Mouse (Mus musculus) lung, postnatal 4 days (tissue): ENCODE data around the gene Card10.

Source experiments
- DNase-seq, 2 experiments: peaks; one replicate each; pipeline ENCODE4 v3.0.0; 2021

The Card10 gene

DNA sequence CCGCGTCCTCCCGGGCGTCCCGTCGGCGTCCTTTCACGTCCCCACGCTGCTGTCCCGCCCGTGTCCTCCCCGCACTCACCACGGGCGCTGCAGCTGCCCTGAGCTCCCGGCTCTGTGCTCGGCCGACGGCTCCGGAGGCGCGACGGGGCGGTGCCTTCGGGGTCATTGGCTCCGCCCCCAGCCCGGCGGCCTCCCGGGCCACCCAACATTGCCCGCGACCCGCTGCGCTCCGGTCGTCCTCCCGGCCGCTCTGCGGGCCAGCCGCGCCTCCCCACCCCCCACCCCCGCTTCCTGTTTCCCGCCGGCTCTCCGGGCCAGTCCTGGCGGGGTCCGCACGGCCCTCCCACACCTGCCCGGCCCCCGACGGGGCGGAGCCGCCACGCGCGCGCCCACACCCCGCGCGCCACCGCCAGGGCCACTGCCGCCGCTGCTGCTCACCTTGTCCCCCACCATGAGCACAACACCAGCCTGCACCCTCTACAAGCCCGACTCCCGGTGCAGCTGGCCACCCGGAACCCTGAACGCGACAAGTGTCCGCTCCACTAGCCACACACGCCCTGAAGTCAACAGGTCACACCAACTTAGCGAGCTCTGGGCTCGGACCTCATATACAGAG, at the start of gene Card10:
TSS of gene Card10 (minus strand) at position 267 of the 616 bp plus-strand sequence.
- DNase-seq = peak; percentile 77 to 84

DNA sequence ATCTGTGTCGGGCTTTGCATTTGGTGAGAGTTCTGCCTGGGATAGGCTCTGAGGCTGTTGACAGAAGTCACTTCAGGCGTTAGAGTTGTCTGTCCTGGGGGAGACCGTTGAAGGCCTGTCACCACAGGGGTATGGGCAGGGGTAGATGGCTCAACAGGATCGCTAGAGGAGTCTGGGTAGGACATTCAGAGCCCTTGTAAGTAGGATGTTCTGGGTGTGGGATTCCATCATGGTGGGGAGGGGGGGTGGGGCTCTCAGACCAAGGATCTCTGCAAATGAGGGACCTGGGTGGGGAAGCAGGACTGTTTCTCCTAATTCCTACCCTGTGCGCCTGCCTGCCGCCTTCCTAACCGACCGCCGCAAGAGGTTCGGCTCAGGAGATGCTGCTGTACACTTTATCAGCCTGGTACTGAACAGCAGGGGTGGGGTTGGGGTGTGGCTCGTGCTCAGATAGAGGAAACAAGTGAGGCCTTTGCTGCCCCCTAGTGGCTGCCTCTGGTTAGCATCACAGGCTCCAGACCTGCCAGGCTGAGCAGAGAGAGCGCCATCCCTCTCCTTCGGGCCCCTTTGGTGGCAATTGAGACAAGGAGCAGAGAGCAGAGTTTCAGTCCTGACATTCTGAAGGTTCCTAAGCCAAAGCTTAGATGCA, 48.8 kb upstream of the Card10 start:
- peak; percentile 90 to 94 for DNase-seq

DNA sequence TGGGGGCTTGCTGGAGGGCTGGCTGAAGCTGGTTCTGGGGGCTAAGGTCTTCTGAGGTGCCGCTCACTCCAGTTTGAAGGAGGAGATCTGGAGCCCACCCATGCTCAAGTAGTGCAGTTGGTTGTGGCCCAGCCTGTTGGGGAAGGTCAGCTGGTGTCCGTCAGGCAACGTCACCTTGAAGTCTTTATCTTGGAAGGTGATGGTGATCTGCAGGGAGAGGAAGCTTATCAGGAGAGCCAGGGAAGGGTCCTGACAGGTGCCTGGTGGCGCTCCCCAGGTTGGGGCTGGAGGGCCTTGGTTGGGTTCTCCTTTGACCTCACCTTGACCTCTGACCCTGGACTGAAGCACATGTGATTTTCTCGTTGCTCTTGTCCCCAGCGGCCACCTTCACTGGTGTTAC, 48.1 kb upstream of the Card10 start:
- DNase-seq = no peak

DNA sequence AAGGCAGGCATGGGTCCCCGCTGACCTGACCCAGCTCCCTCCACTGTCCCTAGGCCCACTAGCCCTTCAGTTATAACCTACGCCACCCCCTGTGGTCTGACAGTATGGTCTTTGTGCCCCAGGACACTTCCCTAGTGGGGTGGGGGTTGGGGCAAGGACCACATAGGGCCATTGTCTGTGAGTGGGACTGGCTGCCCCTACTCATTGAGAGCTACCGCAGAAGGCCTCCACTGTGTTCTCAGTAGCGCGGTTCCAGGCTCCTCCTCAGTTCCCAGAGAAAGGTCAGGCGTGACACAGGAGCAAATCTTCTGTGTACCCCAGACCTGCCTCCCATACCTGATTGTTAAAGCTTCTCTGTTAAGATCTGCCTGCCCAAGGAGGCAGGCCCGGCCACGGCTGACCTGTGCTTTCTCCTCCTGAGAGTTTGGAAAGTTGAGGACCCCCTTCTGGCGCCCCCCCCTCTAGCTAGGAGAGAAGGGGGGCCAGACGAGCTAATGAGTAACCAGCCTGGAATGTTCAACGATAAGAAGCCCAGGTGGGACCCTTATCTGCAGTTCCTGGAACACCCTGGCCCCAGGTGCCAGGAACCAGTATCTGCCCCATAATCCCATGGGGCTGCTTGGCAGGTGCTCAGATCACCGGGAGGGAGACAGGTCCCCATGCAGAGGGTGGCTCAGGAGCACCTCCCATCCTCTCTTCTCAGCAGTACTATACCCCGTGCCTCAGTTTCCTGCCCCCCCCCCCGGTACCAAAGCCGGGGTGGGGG, 47.4 kb upstream of the Card10 start:
- DNase-seq = peak in 1 of 2 experiments; percentile 57

DNA sequence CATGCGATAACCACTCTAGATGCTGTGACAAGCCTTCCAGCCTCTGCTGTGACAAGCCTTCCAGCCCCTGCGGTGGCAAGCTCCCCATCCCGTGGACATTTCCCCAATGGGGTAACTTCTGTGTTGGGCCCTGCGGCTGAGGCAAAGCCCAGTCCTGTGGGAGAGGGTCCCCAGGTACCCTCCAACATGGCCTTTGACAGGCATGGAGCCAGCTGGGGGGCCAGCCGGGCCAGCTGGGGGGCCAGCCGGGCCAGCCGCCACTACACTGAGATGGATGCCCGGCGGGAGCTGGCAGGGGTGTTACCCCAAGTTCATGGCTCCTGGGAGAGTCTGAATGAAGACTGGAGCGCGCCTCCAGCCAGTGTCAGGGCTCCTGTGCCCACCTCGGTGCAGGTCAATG, 46.6 kb upstream of the Card10 start:
- no peak for DNase-seq

DNA sequence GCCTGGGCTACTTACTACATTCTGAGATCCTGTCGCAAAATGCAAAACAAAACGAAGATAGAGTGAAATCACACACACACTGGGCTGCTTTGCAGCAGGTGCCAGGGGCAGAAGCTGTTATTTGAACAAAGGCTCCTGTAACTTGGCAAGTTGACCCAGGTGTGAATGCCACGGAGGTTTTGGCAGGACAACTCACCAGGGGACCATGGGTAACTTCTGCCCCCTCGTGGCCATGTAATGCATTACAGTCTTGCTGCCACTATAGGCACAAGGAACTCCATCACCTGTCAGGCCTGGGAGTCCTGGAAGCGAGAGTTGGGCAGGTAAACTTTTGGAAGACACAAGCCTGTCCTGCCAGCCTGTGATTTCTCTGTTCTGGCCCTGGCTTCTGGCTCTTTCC, 45.6 kb upstream of the Card10 start:
- DNase-seq = peak; percentile 84 to 90

DNA sequence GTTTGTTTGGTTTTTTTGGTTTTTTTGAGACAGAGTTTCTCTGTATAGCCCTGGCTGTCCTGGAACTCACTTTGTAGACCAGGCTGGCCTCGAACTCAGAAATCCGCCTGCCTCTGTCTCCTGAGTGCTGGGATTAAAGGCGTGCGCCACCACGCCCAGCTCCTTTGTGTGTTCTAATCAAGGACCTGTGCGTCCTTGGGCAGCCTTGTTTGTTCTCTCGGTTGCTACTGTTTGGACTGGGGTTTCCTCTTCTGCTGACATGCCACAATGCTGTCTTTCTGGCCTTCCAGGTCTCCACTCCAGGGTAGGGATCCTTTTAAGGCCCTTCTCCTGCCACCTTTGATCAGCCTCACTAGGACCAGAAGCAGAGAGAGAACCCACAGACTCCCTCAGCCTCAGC, 44.0 kb upstream of the Card10 start:
- peak in 1 of 2 experiments; percentile 54 for DNase-seq

DNA sequence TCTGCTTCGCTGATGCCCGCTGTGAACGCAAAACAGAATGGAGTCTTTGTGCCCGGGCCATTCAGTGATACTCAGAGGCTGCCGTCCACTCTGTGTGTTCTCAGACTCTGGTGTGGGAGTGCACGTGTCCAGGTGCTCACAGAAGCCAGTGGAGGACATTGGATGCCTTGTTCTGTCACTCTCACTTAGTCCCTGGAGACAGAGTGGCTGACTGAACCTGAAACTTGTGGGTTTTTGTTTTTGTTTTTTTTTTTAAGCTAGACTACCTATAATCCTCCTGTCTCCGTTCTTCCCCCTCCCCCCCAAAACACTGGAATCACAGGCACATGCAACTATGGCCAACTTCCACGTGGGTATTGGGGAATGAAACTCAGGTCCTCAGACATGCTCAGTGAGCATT, 43.5 kb upstream of the Card10 start:
- DNase-seq = no peak

DNA sequence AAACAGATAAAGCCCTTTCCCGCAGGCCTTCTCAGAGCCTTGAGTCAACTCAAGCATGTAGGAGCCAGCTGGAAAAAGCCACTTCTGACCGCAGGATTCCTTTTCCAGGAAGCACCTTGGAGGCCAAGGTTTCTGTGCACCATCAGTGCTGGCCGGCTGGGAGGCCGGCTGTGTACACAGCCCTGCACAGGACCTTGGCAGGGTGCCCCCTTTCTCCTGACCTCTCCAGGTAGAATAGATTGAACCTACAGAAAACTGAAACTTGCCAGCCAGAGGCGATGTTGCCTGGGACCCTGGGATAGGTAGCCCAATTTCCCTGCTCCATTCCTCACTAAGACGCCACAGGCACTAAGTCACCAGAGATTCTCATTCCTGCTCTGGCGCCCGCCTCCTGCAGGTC, 43.0 kb upstream of the Card10 start:
- DNase-seq = peak in 1 of 2 experiments; percentile 71

DNA sequence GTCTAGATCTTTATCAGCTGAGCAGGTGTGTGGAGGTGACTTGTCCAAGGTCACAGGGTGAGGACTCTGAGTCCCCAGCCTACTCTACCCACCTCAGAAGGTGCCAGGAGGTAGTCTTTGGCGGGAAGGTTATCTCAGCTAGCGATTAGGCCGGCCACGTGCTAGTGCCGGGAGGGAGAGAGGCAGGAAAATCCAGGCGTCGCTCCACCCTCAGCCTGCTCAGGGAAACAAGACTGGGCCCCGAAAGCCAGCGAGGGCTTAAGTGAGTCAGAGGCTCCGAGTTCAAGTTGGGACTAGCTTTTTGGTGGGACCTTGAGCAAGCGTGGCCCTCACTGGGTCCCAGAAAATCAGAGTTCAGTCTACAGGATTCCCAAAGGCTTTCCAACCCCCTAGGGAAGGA, 42.5 kb upstream of the Card10 start:
- DNase-seq = peak in 1 of 2 experiments; percentile 46

DNA sequence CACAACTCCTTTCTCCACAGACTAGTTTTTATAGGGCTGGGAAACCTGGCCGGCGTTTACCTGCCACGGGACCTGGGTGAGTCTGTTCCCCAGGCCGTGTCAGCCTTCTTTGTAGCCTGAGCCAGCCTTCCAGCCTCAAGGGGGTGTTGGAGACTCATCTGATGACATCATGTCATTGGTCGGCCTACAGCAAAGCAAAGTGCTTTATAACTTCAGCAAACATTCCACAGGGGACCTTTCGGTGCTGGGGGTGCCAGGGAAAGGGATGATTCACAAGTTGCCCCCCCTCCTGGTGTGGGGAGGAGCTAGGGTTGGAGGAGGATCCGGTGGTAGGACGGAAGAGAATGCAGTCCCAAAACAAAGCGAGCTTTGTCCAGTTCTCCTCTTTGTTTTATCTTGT, 41.9 kb upstream of the Card10 start:
- DNase-seq = peak; percentile 85 to 88

DNA sequence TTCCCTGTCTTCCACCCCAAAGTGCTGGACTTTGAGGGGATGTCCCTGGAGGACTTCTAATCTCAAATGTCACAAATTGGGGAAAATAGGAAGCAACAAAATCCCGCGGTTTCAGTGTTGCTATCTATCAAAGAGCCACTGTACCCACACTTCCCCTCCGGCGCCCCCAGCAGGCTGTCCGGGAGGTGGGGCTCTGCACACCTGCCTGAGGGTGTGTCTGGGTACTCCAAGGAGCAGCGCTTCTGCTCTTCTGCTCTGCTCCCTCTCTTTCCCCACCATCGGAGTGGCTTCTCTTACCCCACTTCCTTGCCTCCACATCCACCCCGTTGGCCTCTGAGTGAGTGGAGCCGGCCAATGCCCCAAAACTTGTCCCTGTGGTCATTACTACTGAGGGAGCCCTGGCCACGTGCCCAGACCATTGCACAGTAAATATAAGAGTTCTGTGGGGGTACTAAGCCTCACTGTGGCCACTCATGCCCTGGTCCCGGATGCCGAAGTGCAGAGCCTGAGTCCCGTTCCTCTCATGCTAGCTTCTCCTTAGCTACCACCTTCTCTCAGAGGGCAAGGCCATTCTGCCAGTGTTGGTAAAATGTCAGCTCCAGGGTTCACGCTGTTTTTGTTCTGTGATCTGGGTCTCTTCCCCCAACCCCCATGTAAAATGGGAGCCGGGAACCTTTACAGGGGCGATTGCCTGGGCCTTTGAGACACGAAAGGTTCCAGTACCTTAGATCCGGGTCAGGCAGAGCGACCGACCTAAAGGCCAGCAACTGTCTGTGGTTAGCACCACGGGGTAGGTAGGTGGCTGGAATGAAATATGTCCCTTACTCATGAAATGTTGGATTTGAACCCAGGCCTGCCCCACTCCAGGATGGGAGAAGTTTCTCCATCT, 41.0 kb upstream of the Card10 start:
- peak; percentile 67 to 75 for DNase-seq

DNA sequence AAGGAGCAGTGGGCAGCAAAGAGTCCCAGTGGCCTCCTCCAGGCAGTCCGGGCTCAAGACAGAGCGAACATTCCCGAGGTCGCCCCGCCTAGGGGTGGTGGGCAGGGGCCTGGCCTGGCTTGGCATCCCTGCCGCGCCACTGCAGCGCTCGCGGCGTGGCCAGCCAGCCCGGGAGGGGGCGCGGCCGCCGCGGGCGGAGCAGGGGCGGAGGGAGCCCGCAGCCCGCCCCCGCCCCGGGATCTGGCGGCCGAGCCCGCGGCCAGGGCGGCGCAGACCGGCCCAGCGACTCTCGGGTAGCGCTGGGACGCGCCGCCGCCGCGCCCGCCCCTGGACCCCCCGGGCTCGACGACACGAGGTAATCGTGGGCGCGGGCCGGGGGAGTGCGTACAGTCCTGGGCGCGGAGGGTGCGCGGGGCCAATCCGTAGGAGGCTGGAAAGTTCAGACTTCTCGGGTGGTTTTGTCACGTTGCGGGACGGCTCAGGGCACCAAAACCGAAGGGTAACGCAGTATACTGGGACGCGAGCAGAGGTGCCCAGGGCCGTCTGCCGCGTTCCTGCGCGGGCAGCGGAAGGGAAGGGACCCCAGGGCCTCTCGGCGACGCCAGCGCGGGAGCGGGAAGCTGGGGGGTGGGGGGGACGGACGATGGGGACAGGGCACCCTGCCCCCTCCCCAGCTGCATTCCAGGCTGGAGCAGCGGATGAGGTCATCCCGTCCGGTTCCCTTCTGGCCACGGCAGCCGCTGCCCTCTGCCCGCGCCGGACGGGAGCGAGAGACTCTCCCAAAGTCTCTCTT, 39.7 kb upstream of the Card10 start, which contains the start of gene Cdc42ep1:
TSS of gene Cdc42ep1 (plus strand) at position 254 of the 793 bp plus-strand sequence.
- peak; percentile 86 to 95 for DNase-seq

DNA sequence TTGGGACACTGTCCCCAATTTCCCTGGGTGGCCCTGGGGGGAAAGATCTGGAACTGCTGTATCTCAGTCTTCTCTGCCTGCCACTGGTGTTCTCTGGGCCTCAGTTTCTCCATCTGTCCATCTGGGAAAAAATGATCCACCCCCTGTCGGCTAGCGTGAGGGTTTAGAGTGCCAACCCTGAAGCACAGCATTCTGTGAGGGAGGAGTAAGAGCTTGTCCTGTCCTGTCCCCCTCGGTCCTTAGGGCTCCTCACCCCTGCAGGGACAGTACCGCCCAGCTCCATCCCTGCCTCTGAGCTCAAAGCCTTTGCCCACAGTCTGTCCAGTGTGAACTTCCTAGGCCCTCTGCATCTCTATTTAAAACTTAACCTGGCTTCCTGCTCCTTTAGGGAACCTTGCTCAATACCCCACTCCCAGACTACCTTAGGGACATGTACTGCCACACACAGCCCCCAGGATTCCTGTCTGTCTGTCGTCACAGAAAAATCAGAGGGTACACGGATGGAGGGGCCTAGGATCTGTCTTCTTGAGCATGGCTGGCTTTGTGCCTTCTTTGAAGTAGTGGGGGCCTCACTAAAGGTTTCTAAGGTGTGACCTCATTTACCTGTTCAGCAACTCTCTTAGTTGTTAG, 38.4 kb upstream of the Card10 start:
- DNase-seq = no peak

DNA sequence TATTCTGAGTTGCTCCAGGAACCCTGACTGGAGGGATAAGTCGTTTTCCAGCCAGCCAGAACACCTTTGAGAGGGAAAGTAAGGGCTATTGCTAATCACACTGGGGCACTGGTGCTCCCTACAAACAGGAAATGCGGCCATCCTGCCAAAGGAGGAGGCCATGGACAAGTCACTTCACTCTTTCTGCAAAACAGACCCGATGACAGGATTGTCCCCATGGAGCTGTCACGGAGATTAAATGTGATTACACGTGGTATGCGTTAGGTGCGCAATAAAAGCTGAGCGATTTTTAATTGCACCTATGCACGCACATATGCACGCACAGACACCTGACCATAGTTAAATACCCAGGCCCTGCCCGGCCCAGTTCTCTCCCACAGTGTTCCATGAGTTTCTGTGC, 37.9 kb upstream of the Card10 start:
- no peak for DNase-seq

DNA sequence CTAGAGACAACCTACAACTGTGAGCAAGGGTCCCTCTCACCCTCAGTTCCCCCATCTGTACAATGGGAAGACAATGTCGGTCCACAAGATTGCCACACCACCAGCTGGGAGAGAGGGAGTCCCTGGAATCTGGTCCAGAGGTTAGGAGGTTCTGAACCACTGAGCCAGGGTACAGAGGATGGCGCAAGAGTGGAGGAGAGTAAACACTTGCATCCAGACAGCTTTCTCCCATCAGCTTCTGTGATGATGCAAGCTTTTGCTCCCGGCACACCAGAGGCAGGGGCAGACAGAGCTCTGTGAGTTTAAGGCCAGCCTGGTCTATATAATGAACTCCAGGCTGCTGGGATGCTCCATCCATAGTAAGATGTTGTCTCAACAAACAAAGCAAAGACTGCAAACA, 37.4 kb upstream of the Card10 start:
- peak; percentile 54 to 79 for DNase-seq

DNA sequence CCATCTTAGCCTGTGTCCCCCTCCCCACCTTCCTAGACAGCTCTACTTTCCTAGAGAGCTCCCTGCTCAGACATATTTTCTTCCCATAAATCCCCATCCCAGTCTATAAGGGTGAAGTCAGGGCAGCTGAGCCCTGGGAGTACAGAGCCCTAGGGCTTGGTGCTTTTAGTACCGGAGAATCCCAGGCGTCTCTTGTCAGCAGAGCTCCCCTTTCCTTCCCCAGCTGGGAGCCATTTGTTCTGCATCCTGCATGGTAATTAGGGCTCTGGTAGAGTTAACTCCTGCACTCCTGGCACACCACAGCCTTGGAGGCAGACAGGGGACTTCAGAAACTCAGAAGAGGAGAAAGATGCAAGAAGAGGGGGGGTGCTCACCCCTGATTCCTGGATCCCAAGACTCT, 36.9 kb upstream of the Card10 start:
- DNase-seq = peak in 1 of 2 experiments; percentile 52

DNA sequence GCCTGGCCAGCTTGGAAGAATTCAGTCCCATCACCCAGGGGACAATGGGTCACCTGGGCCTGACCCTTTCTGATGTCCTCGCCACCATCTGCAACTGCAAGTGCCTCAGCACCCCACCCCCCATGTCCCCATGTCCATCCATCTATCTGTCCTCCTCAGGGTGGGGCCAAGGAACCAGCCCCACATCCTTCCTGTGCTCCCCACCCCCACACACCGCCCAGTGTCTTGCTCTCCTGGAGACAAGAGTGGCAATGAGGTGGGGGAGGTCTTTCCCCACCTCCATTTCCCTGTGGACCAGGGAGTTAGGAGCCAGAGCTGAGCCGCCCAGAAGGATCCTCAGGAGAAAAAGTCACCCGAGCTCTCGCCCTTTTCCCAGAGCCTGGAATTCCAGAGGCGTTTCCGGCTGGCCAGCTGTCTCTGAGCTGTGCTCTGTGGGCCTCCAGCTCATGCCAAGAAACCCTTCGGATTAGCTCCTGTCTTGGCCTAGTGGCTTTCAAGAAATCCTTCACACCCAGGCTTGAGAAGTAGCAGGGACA, 33.3 kb upstream of the Card10 start:
- DNase-seq = peak; percentile 82 to 90

DNA sequence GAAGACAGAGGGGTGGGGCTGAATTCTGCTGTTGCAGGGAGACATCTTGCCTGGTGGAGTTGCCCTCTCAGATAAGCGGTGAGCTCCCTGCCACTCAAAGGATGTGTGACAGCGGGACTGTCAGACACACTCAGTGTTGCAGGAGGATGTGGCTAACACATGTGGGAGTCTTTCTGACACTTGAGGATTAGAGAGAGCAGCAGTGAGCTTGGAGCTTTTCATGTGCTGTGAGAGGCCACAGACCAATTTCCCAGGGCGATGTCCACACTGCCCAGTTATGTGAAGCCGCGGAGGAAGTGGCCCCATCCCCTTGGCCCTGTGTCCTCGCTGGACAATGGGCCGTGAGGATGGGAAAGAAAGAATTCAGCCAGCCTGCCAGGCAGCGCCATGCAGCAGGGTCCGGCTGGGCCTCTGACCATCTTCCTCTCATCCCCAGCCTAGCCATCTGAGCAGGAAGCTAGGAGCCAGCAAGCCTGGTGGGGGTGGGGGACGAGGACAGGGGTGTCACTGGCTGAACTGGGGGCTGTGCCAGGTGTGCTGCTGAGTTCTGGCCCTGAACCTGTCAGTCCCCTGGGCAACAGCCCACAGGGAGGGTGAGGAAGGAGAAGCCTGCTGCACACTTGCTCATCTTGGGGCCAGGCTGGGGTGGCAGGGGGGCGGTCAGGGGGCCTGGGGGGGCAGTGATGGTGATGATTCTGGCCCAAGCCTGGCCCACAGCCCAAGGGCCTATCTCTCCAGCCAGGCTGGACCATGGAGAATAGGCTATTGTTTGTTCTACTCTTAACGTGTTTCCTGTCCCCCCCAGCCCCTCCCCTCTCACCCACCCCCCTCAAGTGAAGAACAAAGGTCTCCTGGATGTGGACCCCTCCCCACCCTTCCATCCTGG, 32.6 kb upstream of the Card10 start:
- DNase-seq = peak; percentile 78 to 90
